Mouse (Mus musculus): ENCODE measurements around the gene Adi1. TPM values are rescaled to one million over a fixed set of nuclear protein-coding genes. Genes with fewer than 3 reads are reported as not detected.

The Adi1 gene
- 58.4 to 72.1 TPM (median 60.8 TPM) in 4 replicates for total RNA-seq (2023)

DNA sequence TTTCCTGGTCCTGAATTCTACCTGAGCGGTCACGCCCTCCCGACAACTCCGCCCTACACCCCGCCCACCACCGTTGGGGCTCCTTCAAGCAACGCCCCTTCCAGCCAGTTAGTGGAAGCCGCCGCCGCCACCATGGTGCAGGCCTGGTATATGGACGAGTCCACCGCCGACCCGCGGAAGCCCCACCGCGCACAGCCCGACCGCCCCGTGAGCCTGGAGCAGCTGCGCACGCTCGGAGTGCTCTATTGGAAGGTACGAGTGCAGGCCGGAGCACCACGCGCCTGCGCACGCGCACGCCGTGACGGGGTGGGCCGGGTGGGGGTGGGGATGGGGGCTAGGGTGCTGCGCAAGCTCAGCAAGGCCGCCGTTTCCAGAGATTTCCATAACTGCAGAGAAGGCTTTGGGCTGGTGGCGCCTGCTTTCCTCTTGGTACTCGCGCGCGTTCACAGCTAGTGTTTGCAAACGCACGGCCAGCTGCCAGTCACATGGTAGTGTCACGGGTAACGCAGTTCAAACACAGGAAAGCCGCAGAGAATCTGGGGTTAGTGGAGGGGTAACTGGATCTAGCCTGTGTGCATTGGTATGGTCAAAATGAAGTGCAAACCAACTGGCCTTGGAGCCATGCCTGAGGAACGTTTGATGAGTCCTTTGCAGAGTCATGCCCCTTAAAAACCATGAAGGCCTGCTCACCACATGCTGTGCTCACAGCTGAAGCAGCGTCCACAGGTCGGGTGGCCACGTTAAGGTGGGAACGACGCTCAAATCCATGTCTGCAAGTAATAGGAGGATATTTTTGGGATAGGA, at the start of gene Adi1:
TSS of gene Adi1 (plus strand) at position 111 of the 804 bp plus-strand sequence.

DNA sequence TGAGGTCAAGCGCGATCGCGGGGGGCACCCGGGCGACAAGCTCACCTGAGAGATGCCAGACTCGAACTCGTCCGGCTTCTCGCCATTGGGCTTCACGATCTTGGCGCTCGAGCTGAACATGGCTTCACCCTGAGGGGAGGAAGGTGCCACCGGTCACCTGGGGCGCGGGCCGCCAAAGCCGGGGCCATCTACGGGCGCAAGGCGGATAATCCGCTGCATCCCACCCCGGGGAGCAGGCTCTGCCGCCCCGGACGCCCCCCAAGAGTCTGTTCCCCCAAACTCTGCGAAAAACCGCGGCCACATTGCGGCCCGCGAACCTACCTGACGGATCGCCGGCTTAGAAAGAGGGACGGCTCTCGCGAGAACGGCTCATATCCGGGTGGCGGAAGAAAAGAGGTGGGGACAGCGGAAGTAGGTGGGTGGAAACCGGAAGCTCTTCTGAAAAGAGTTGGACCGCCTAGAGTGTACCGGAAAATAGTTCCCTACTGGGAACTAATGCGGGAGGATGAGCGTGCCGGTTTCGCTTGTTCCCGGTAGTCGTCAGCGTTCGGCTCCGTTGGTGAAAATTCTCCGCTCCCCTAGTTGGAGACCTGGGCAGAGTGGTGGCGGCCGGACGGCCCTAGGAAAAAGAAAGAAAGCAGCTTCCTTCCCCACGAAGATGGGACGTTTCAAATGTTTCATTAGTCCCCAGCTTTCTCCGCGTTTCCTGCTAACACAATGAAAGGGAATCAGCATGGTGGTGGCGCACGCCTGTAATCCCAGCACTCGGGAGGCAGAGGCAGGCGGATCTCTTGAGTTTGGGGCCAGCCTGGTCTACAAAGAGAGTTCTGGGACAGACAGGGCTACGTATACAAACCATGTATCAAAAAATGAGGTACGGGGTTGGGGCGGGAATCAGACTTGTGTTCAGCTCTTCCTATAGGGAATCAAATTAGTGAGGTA, 39.2 kb upstream of the Adi1 start, which contains the start of gene Rps7:
TSS of gene Rps7 (minus strand) at position 419 of the 942 bp plus-strand sequence.

DNA sequence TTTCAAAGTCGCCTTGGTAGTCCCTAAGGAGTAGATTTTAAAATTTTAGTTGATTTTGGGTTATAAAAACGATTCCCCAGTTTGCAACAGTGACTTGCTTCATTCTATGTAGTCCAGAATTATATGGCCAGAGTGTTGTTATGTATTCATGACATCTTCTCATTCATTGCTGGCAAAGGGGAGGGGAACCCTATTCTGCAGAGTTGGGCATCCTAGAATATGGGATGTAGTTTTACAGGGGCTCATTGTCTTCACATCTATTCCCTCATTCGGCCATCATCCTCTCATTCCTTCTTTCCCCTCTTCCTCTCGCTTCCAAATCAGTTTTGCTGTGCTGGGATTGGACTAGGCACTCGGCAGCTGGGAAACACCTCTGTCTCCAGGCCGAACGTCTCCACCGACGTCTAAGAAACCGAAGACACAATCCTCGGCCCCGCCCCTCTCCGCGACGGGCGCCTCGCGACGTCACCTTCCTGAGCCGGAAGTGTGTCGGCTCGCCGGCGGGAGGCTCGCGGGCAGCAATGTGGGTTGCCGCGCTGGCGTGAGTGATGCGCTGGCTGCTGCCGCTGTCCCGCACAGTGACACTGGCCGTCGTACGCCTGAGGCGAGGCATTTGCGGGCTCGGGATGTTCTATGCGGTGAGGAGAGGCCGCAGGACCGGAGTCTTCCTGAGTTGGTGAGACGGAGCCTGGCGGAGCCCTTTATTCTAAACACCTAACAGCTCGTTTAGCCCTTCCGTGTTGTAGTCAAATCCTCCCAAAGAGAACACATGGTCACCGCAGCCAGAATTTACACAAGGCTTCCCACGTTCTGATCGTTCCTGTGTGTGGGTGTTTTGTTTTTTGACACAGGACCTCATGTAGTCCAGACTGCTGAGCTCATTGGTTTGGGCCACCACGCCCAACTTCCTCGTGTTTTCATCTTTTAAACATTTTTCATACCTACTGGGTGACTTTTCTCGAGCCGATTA, 25.6 kb upstream of the Adi1 start, which contains the start of gene Rnaseh1:
TSS of gene Rnaseh1 (plus strand) at position 462 of the 970 bp plus-strand sequence.

Other genes with a start within 250 kb of the Adi1 start
- 0.82 to 1.4 TPM (median 1.1 TPM) in 4 replicates for gene Dcdc2c, start 122.8 kb upstream of the Adi1 start, total RNA-seq (2023)
- not detected in 4 replicates for gene Allc, start 92.7 kb upstream of the Adi1 start, total RNA-seq (2023)
- not detected in 4 replicates for gene Colec11, start 51.9 kb upstream of the Adi1 start, total RNA-seq (2023)
- 1,031 to 1,138 TPM (median 1,053 TPM) in 4 replicates for gene Rps7, start 39.3 kb upstream of the Adi1 start, total RNA-seq (2023)
- gene Rnaseh1, start 25.6 kb upstream of the Adi1 start, total RNA-seq (2023) = 25.1 to 38.5 TPM (median 30.6 TPM) in 4 replicates
- 47.0 to 58.8 TPM (median 52.1 TPM) in 4 replicates for gene Trappc12, start 75.2 kb downstream of the Adi1 start, total RNA-seq (2023)
- 22.2 to 36.0 TPM (median 30.6 TPM) in 4 replicates for gene Eipr1, start 76.6 kb downstream of the Adi1 start, total RNA-seq (2023)